Mouse (Mus musculus): Measurements from ENCODE around the gene Clta.

DNA sequence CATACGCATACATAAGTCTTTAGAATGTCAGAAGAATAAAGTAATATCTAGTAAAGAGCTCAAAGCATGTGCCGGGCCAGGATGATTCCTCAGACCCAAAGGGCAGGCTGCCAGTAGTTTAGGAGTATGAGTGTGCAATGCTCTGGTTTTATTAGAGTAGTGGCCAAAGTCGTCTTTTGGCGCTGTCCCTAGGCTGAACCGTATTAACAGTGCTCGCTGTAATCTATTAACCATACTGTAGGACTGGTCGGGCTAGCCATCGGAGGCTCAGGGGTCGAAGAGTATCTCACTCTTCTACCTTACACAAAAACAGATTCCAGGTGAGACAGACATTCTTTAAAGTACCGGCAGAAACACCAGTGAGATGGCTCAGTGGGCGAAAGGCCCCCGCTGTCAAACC lies 12.5 kb downstream of the Clta start:
- TF ChIP-seq CTCF (IDR thresholded peaks at IDR 0.05; ENCODE audit: insufficient read depth, low read depth, low read length) (no peak), POLR2A (IDR thresholded peaks at IDR 0.05; ENCODE audit: insufficient read depth, low read depth, low read length) (no peak)
